Mouse (Mus musculus) G1E (cell line): Measurements from ENCODE around the gene Ak3.

Source experiments
- CTCF ChIP-seq: IDR thresholded peaks from 2 replicates; pipeline ENCODE4 v1.5.1; 2012; ENCODE audit warnings: low read depth, low read length, inconsistent platforms, mixed read lengths
- GATA1 ChIP-seq: IDR thresholded peaks from 2 replicates; pipeline ENCODE4 v1.6.1; 2012; ENCODE audit warnings: borderline replicate concordance, low read length, inconsistent platforms, mixed read lengths
- TAL1 ChIP-seq: conservative IDR thresholded peaks from 2 replicates; pipeline ENCODE4 v1.6.1; 2012; ENCODE audit warnings: low read depth, low read length, inconsistent platforms, mixed read lengths

- no peak for TF ChIP-seq CTCF
- TF ChIP-seq GATA1, result no peak
- TF ChIP-seq TAL1, result no peak
Measured at GRCm38 (mm10) chr19:29044353-29044768, 3.4 kb downstream of the Ak3 start.
